Mouse (Mus musculus): ENCODE results near the gene Gsg1l.

The Gsg1l gene

DNA sequence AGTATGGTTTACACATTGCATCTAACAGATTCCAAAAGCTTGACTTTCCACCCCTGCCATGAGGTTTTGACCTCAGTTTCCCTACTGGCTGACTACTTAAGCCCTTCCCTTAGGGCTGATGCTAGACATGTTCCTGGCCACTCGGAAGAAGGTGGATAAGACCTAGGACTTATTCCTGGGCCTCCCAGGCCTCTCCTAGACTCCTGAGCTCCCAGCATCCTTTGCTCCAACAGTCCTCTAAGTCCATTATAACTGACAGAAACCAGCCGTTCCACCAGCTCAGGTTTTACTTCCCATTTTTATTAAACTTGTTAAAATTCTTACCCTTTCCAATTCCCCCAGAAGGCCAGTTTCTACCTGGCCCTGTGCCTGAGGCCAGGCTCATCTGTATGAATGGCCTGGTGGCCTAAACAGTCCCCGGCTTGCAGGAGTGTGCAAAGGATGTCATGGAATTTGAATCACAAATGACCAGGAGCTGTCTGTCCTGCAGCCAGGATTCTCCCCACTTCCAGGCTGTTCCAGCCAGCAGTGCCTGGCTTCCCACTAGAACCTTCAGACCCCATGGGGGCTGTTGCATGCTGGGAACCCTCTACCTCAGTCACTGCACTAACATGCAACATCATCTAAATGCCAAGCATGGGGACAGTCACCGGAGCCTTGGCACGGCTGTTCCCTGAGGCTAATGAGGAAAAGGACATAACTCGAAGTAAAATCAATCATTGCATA is 139.7 kb downstream of the Gsg1l start:
- DNase-seq (ENCODE audit: low spot score in 2 of 2), result no peak

DNA sequence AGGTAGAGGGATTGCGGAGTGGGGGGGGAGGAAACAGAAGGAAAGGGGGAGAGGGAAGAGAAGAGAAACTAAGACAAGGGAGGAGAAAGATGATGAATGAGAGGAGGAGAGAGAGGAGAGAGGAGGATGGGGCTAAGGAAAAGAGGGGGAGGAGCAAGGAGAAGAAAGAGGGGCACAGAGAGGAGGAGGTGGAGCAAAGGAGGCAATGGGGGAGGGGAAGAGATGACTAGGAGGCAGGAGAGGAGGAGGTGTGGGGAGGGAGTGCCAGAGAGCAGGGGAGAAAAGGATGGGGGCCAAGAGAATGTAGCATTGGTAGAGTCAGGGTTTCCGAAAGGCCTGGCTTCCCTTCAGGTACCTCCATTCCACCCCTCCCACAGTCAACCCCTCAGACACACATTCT is 147.9 kb downstream of the Gsg1l start:
- DNase-seq (ENCODE audit: low spot score in 2 of 2), result no peak

DNA sequence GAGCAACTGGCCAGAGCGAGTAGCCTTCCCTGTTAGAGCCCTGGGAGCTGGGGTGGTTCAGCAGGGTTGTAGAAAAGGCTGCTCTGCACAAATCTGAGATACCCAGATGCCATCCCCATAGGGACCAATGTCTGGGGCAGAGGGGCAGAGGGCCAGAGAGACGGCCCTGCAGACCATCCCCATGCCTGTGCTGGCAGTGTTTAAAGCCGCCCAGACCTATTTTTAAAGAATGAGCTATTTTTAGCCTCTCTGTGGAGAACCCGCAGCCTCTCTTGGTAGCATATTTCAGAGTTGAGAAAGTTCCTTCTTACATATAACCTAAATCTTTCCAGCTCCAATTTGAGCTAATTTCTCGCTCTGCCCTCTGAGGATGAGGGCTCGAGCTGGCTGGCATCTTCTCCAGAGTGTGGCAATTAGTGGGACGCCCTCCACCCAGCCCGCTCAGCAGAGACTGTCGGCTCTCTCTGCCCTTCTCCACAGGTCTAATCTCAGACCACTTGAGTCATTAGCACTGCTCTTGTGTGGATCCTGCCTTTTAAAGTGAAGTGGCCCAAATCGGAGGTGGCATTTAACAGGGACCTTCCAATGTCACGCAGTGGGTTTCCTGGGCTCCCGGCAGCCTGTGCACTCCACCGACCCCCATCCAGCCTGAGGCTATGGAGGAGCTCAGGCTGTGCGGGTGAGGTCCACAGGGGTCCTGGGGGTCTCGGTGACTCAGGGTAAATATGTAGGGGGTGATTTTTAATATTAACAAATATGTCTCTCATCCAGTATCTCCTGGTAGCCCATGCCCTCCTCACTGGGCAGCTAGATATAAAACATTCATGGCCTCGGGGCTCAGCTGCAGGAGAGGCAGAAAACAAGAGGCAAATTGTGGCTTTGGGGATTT is 148.6 kb downstream of the Gsg1l start:
- DNase-seq (ENCODE audit: low spot score in 2 of 2), result peak; percentile 20 to 29

DNA sequence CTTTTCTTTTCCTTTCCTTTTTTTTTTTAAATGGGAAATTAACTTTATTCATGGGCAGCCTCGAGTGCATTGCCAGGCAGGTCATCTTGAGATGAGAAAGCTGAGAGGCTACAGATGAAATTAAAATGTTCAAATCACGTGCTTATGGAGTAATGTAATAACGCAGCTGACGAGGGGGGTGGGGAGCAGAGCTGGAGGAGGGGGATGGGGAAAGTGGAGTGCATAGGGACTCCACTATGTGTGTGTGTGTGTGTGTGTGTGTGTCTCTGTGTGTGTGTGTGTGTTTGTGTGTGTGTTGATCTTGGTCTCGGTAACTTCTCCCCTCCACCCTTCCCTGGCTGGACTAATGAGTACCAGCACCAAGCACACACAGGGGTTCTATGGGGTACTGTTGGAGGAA is 150.6 kb downstream of the Gsg1l start:
- no peak for DNase-seq (ENCODE audit: low spot score in 2 of 2)

DNA sequence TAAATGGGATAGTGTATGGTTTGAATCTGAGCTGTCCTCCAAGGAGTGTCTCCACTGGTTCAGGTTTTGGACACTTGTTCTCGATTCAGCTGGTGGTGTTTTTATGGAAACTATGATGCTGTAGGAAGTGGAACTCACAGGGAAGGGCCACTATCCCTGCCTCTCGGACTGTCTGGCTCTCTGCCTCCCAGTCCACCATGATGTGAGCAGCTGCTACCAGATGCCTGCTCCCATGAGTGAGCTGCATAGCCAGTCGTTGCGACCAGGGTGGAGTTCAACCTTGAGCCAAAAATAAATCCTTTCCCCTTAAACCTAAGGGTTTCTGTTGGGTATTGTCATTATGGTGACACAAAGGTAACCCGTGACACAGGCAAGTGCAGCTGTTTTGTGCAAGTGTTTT is 158.2 kb downstream of the Gsg1l start:
- DNase-seq (ENCODE audit: low spot score in 2 of 2), result no peak

DNA sequence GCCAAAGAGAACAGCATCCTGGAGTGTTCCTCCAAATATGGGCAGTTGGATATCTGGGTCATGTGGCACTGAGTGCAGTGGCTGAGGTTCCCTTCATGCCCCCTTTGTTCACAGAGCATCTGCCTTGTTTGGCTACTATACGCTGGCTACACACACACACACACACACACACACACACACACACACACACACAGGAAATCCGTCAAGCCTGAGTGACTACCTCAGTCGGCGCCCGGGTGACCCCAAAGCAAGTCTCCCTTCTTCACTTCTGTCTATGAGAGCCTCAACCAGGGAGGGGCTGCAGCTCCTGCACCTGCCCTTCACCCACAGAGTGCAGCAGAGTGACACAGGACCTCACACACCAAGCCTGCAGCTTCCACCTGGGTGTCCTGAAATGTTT is 161.4 kb downstream of the Gsg1l start:
- no peak for DNase-seq (ENCODE audit: low spot score in 2 of 2)

DNA sequence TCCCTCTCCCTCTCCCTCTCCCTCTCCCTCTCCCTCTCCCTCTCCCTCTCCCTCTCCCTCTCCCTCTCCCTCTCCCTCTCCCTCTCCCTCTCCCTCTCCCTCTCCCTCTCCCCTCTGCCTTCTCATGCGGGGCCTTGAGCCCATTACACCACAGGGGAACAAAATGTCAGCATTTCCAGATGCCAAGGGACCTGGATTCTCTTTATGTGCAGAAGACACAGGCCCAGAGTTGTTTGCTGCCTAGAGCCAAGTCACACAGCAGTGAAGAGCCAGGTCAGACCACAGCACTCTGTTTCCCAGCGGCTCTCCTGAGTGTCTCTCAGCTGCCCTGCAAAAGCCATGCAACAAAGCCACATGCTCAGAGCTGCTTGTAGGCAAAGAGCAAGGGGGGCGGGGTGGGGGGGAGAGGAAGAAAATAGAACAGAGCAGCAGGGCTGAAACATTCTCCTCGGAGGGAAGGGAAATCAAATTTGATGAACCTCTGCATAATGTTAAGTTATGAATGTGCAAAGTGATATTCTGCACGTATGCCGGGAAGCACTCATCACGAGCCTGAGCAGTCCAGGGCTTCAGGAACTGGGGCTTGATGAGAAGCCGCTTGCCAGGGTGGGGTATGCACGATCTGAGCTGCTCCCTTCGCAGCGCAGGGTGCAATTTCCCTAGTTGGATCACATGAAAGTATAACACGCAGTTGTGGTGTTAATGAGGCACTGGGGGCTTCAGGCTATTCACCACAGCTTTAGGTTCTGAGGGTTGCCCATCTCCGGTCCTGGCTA is 181.6 kb downstream of the Gsg1l start:
- DNase-seq (ENCODE audit: low spot score in 2 of 2), result no peak

DNA sequence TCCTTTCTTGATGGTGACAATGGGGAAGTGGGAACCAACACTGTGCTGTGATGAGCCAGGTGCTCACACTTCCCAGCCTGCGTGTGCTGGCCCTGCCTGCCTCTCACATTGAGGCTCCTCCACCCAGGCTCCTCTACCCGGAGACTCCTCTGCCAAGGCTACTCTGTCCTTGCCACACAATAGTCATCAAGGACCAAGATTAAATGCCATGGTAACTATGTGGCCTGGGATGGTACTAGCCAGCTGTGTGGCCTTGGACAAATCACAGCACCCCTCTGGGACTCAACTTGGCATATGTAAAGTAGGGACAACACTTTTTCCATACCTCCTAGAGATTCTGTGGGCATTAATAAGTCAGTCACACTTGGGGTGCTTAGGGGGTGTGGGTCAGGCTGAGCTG is 182.3 kb downstream of the Gsg1l start:
- DNase-seq (ENCODE audit: low spot score in 2 of 2), result no peak

DNA sequence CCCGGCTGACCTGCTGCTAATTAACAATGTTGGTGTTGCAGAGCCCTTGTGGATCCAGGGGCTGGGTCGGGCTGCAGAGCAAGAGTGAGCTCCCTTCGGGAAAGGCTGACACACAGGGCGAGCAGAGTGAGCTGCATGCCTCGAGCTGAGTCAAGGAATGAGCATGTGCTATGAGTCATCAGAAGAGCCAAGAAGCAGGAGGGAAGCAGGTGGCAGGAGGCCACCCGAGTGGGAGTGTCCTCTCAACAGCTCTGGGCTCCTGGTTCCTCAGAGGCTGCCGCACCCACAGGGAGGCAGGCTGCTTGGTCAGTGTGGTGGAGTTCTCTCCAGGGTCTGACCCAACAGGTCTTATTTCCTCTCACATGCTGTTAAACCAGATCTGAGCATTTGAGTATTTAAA is 183.2 kb downstream of the Gsg1l start:
- DNase-seq (ENCODE audit: low spot score in 2 of 2), result peak; percentile 40 to 58

DNA sequence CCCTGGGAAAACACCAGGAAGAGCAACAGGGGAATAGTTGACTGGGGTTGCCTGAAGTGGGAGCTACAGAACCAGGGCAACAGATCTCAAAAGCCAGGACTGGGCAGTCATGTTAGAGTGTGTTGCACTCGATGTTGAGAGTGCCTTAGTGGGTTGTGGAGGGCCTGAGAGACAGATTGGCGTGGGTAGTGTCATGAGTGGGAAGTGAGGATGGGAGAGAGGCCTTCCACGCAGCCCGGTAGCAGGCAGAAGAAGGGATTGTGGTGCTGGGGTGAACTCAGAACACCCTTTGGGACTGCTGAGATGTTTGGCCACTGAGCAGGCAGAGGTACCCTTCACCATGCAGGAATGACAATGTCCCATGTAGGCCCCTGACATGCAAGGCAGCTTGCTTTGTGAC is 185.2 kb downstream of the Gsg1l start:
- DNase-seq (ENCODE audit: low spot score in 2 of 2), result no peak

DNA sequence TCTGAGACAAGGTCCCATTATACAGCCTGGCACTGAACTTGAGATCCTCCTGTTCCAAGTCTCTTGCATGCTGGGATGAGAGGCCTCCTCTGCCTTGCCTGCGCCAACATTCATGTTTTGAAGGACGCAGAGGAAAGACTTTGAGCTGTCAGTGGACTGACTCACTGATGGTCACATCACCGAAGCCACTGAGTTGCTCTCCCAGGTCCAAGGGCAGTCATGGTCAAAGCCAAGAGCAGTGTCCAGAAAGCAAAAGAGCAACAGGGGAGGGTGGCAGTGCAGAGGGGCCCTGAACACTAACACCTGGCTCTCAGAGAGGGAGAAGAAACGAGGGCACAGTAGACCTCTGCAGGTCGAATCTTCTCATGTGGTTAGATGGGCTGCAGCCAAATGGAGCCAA is 188.6 kb downstream of the Gsg1l start:
- no peak for DNase-seq (ENCODE audit: low spot score in 2 of 2)

DNA sequence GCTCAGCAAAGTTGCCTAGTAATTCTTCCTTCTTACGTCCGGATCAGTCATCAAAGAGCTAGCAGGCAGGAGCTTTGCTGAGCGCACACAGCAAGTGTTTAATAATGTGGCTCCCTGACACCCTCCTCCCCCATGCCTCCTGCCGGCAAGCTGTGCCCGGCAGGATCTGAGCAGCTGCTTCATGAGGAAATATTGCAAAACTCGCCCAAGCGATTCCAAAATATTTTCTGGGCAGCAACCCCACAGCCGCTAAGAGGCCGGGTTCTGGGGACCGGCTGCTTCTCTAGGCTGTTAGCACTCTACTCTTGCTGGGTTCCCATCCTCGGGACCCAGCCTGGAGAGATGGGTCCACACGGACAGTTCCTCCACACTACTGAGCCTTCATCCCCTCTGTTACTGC is 193.8 kb downstream of the Gsg1l start:
- DNase-seq (ENCODE audit: low spot score in 2 of 2), result peak; percentile 60 to 63

DNA sequence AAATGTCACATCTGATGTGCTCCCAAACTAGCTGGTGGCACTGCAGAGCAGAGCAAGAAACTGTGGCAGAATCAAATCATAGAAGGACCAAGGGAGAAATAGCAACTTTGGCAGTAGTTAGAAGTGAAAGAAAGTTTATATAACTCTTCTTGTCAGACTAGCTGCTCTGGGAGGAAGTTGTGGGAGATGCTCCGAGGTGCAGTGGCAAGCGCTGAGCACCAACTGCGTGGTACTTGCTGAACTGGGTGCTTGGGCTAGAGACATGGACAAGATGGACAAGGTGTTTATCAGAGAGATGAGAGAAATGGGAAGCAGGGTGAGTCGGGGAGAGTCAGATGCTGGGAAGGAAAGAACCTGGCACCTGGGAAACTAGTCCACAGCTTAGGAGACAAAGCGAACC is 194.4 kb downstream of the Gsg1l start:
- no peak for DNase-seq (ENCODE audit: low spot score in 2 of 2)

DNA sequence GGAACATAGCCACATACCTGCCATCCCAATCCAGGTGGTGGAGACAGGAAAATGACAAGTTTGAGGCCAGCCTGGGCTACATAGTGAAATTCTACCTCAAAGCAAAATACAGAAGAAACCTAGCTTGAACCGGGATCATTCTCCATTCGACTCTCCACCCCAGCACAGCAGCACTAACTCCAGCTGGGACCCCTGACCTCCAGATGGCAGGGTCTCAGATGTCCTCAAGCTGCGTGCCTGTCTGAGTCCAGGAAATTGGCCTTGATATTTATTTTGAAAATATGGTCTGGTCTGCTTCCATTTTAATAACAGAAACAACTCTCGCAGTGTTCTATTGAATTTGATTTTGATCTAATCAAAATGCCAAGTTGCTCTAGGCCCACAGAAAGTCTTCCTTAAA is 195.1 kb downstream of the Gsg1l start:
- no peak for DNase-seq (ENCODE audit: low spot score in 2 of 2)

DNA sequence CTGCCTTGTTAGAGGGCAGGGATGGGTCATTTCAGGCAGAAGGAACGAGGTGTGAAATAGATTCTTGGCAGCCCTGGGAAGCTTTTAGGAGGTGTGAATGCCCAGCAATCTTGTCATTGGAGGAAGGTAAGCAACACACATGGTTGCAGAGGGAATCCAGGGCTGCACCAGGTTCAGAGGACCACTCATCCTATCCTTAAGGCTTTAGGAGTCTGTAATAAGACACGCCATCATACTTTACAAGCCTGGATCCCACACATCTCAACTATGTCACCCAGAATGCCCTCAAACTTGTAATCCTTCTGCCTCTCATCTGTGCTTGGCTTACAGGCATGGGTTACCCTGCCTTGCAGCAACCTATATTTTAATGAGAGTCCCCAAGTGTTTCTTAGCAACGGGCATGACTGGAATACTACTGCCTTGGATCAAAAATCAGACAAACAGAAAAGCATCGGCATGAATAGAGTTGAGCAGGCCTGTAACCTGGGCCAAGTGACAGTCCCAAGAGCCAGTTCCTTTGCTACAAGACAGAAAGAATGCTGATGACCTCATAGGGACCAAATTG is 196.0 kb downstream of the Gsg1l start:
- no peak for DNase-seq (ENCODE audit: low spot score in 2 of 2)

DNA sequence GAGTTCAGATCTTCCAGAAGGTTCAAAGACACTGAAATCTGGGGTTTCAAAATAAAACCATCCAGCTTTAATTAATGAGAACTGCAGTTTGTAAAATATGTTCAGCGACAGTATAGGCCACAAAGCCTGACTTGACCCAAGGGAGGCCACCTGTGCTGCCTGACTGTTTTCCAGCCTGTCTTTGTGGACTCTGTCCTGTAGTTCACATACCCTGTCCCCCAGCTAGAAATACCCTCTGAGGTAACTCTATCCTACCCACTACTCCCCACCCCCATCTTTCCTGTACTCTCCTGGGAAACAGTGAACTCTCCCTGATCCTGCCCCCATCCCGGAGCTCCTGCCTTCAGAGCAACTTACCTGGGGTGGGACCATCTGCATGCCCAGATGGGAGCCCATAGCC is 199.0 kb downstream of the Gsg1l start:
- DNase-seq (ENCODE audit: low spot score in 2 of 2), result no peak

DNA sequence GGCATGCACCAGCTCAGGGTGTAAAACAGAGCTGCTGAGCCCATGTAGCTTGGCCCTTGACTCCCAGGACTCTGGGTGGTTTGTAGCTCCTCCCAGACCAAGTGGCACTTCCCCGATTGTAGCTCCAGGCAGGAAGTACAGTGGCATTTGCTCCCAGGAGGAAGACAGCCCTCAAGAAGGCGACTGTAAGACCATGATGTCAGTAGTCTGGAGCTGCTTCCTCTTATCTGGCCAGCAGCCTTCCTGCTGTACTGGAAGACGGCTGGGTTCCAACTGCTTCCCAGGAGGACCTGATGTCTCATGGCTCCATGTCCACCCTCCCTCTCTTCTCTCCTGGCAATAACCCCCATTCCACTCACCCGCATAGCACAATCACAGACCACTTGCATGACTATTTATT is 204.2 kb downstream of the Gsg1l start:
- DNase-seq (ENCODE audit: low spot score in 2 of 2), result peak; percentile 35 to 38

DNA sequence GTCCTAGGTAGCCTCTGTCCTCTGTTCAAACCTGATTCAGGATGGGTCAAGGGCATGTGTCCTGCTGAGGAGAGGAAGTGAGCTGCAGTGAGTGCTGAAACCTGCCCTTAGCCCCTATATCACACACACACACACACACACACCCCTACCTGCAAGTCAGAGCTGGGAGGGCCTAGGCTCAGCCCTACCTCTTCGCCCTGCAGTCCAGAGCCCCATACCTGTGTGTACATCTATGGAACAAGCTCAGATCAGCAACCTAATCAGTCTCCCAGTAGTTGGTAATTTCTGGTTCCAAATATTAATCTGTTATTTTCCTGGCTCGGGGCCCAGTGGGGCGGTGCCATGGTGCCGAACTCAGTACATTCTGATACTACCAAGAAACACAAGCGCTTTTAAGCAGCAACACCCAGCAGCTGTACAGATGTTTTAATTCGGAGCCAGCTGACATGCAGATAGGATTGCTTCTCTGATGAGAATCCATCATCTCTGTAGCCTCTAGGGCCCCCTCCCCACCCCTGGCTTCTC is 208.2 kb downstream of the Gsg1l start:
- no peak for DNase-seq (ENCODE audit: low spot score in 2 of 2)

DNA sequence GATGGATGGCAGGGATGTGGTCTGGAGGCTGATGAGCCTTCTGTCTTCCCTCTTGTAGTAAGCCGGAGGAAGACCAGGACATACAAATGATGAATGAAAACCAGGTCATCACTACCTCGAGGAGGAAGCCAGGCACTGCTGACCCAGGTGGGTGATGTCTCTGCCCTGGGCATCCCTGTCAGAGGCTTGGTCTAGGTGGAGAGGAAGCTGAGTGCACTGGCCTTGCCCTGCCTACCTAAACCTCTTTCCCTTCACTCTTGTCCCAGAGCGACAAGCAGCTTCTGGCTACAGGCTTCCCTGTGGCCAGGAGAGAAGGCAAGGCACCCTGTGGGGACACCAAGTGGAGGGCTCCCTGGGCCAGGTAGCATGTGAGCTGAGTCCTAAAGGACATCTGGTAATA is 209.3 kb downstream of the Gsg1l start:
- DNase-seq (ENCODE audit: low spot score in 2 of 2), result no peak

DNA sequence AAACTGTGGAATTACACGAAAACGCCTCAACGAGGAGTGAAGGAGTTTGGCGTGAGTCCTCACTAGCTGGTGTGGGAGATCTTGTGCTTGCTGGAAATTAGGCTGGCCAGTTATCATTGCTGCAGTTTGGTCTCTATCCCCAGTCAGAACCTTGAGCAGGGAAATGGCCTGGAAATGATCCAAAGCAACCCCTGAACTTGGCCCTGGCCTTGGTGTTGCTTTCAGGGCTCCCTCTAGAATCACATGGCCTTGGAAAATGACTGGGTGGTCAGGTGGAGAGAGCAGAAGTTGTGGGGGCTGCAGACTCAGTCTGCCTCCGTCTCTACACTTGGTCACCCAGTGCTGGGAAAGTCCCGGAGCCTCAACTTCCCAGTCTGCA is 210.0 kb downstream of the Gsg1l start:
- DNase-seq (ENCODE audit: low spot score in 2 of 2), result no peak

DNA sequence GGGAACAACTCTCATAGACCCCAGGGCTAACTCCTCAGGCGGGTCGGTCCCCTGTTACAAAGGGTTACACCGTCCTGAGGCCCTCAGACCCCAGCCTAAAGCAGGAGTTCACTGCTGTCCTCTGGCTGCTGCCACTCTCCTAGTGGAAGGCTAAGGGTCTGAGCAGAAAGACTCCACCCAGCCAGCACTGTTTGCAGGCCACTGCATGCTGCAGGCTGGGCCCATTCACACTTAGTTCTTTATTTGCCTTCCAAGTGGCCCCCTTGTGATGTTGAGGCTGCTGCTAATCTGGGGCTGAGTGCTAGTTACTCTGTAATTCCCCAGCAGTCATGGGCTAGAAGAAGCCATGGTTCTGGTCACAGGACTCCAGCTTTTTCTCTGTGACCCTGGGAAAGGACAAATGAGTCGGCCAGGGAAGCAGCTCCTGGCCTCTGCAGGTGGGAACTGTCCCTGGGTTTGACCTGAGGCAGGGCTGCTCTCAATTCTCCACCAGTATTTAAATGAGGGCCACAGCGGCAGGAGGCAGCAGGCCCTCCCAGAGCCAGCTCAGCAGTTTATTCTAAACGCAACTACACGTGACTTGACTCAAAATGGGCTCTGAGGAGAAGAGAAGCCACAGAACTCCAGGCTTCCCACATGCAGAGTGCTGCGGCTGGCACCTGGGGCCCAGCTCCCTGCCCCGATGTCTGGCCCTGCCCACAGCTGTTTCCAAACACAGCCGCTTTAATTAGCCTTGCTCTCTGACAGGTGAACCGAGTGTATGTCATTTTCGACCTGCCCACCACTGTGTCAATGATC is 210.6 kb downstream of the Gsg1l start:
- DNase-seq (ENCODE audit: low spot score in 2 of 2), result no peak

All from heart, adult 9 months (tissue).